Mouse (Mus musculus) lung, postnatal 0 days (tissue): ENCODE results near the gene 0610030E20Rik. TPM values are rescaled to one million over a fixed set of nuclear protein-coding genes. Genes with fewer than 3 reads are reported as not detected.
A peak's percentile ranks its signal among the peaks of the same experiment; 100 is the strongest.

Experiments
- ATAC-seq: fragments of 200-750 bp; cut with Nextera tagmentation; 2 replicates; pipeline ENCODE4 v1.8.0; 2017; ENCODE audit warnings: moderate library complexity
- DNase-seq: peaks from one replicate; pipeline ENCODE4 v3.0.0-alpha.2; 2016; ENCODE audit warnings: low spot score
- H3K27ac ChIP-seq: fragments of 300-500 bp; sonication (generic); 2 replicates; pipeline ENCODE4 v1.5.1; 2014; ENCODE audit warnings: antibody characterized with exemption, mild to moderate bottlenecking, low read length, mixed read lengths
- H3K27me3 ChIP-seq: fragments of 300-500 bp; sonication (generic); replicated peaks from 2 replicates; pipeline ENCODE4 v1.6.1; 2014; ENCODE audit warnings: low read length, mixed read lengths; ENCODE audit not compliant: insufficient read depth
- H3K36me3 ChIP-seq: fragments of 300-500 bp; sonication (generic); 2 replicates; pipeline ENCODE4 v1.6.1; 2014; ENCODE audit warnings: low read length, mixed read lengths; ENCODE audit not compliant: insufficient read depth
- H3K4me1 ChIP-seq: fragments of 300-500 bp; sonication (generic); 2 replicates; pipeline ENCODE4 v1.6.1; 2014; ENCODE audit warnings: antibody characterized with exemption, low read depth, low read length, mixed read lengths; ENCODE audit not compliant: insufficient read depth
- H3K4me2 ChIP-seq: fragments of 300-500 bp; sonication (generic); replicated peaks from 2 replicates; pipeline ENCODE4 v1.6.1; 2014; ENCODE audit warnings: low read depth, mild to moderate bottlenecking, low read length, moderate library complexity, mixed read lengths
- H3K4me3 ChIP-seq: fragments of 300-500 bp; sonication (generic); 2 replicates; pipeline ENCODE4 v1.5.1; 2014; ENCODE audit warnings: low read depth, low read length
- H3K9ac ChIP-seq: fragments of 300-500 bp; sonication (generic); replicated peaks from 2 replicates; pipeline ENCODE4 v1.6.1; 2014; ENCODE audit warnings: low read depth, mild to moderate bottlenecking
- H3K9me3 ChIP-seq: fragments of 300-500 bp; sonication (generic); 2 replicates; pipeline ENCODE4 v1.6.1; 2016; ENCODE audit warnings: low read length, mixed read lengths
- CTCF ChIP-seq: IDR thresholded peaks from 2 replicates; pipeline ENCODE4 v1.5.1; 2016; ENCODE audit warnings: antibody characterized with exemption, mild to moderate bottlenecking
- EP300 ChIP-seq: IDR thresholded peaks from 2 replicates; pipeline ENCODE4 v1.6.1; 2016; ENCODE audit warnings: antibody characterized with exemption, mild to moderate bottlenecking, control low read depth
- WGBS: fragments of 180-500 bp; shearing (Covaris S2); extraction: QIAGEN DNeasy Blood & Tissue Kit; methylation state at CpG from one replicate; pipeline ENCODE4 v1.1.7; 2014; 5-methylcytosine and 5-hydroxymethylcytosine counted together
- polyA plus RNA-seq: library from polyadenylated mRNA; unstranded; fragments of >200 nt; fragmentation: Nextera tagmentation; extraction: Ambion mirVana; gene quantifications from 2 replicates; pipeline ENCODE4 v1.2.1, GENCODE M21; 2015

The 0610030E20Rik gene
- polyA plus RNA-seq, 1 experiment from 2014 or later = 23.0 TPM

DNA sequence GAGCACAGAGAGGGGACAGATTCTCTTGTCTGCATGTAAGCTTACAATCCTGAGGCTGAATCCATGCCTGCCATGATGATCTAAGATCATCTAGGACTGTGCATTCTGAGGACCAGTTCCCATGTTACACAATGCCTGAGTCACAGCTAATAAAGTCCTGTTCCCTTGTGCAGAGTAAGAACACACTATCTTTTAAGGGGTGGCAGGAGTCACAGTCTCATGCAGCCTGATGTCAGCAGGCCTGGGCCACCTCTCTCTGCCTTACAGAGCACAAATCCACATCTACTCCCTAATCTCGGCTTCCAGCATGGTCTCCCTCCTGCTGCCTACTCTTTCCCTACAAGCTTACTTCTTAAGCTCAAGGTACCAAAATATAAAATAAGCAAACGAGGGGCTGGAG is 31.7 kb upstream of the 0610030E20Rik start:
- 76% methylated on average over 2 of the region's 2 CpGs for WGBS
- H3K27me3 ChIP-seq = no peaks in the 10 kb centered on the region
- no peaks in the 10 kb centered on the region for H3K4me1 ChIP-seq
- no peak overlapping the region for H3K9ac ChIP-seq
- peak overlapping the region; percentile 26; the same call in 1 of the 2 replicates for H3K27ac ChIP-seq
- TF ChIP-seq EP300 (no peak; the same call in 1 of the 2 replicates), CTCF (no peak)
- H3K4me3 ChIP-seq = no peak overlapping the region
- H3K4me2 ChIP-seq = no peak overlapping the region
- peak; percentile 13 for ATAC-seq
- DNase-seq = no peak
- no peaks in the 10 kb centered on the region for H3K9me3 ChIP-seq
- peaks cover 25% of the 10 kb centered on the region for H3K36me3 ChIP-seq

DNA sequence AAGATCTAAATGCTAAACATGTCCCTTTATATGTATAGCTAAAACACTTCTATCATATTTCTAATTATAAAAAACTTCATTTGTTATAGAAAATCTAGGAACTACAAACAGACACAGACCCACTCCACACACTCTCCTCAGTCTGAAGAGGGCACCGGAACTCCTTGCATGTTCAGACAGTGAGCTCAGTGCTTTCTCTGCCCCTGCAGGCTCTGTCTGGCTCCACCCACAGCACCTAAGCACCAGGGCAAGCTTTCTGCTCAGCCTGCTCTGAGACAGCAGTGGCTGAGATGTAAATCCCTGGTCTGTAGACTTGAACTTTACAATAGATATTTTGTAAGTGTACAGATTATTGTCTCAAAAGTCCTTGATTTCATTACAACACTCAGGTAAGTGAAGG is 31.1 kb upstream of the 0610030E20Rik start:
- no peaks in the 10 kb centered on the region for H3K9me3 ChIP-seq
- ATAC-seq (peak; percentile 72), DNase-seq (peak; percentile 65)
- 51% methylated on average over 1 of the region's 1 CpGs for WGBS
- no peak overlapping the region for H3K4me3 ChIP-seq
- no peak overlapping the region for H3K4me2 ChIP-seq
- H3K4me1 ChIP-seq = no peaks in the 10 kb centered on the region
- peaks cover 31% of the 10 kb centered on the region for H3K36me3 ChIP-seq
- TF ChIP-seq CTCF (no peak), EP300 (peak; percentile 27; the same call in 1 of the 2 replicates)
- H3K27me3 ChIP-seq = no peaks in the 10 kb centered on the region
- H3K27ac ChIP-seq = 0 out of 2 replicates have a peak overlapping the region, but pooled peaks have one; percentile 26
- no peak overlapping the region for H3K9ac ChIP-seq

GRCm38 (mm10) chr6:72318440-72318839 is 28.7 kb upstream of the 0610030E20Rik start:
- 92% methylated on average over 4 of the region's 5 CpGs for WGBS
- Histone ChIP-seq H3K36me3 (peaks cover 40% of the 10 kb centered on the region), H3K4me2 (no peak overlapping the region), H3K9ac (no peak overlapping the region), H3K9me3 (no peaks in the 10 kb centered on the region), H3K27ac (no peak overlapping the region), H3K27me3 (no peaks in the 10 kb centered on the region), H3K4me3 (no peak overlapping the region), H3K4me1 (no peaks in the 10 kb centered on the region)
- DNase-seq (no peak), ATAC-seq (no peak)
- TF ChIP-seq CTCF = no peak
- no peak for TF ChIP-seq EP300

DNA sequence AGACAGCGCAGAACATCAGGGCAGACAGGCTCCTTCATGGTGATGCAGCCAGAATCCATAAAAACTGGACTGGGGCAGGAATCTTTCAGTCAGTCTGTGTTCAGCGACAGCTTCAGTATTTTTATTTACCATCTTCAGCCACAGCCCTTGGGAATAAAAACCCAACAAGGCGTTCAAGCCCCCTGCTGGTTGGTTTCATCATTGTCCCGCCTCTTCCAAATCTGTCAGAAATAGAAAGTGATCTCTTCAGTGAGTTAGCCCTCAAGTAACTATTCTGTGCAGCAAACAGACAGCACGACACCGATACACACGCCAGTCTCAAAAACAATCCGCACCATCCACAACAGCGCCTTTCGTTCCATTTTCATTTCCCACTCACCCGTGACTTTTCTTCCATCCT is 28.1 kb upstream of the 0610030E20Rik start:
- ATAC-seq = no peak
- Histone ChIP-seq H3K9ac (no peak overlapping the region), H3K4me1 (no peaks in the 10 kb centered on the region), H3K4me3 (no peak overlapping the region), H3K27me3 (no peaks in the 10 kb centered on the region), H3K27ac (no peak overlapping the region), H3K9me3 (no peaks in the 10 kb centered on the region), H3K4me2 (no peak overlapping the region), H3K36me3 (peaks cover 44% of the 10 kb centered on the region)
- peak; percentile 76 for DNase-seq
- WGBS = 73% methylated on average over 11 of the region's 11 CpGs
- no peak; the same call in 1 of the 2 replicates for TF ChIP-seq EP300
- peak; percentile 75 for TF ChIP-seq CTCF

- Histone ChIP-seq H3K27ac (no peak overlapping the region), H3K9me3 (no peaks in the 10 kb centered on the region), H3K36me3 (peaks cover 55% of the 10 kb centered on the region), H3K9ac (no peak overlapping the region), H3K4me1 (no peaks in the 10 kb centered on the region), H3K4me2 (no peak overlapping the region), H3K27me3 (no peaks in the 10 kb centered on the region), H3K4me3 (no peak overlapping the region)
- WGBS = 92% methylated on average over 3 of the region's 3 CpGs
- TF ChIP-seq CTCF (no peak), EP300 (no peak)
- DNase-seq (no peak), ATAC-seq (no peak)
Measured at GRCm38 (mm10) chr6:72322936-72323335, 24.2 kb upstream of the 0610030E20Rik start.

- Histone ChIP-seq H3K9ac (no peak overlapping the region), H3K9me3 (no peaks in the 10 kb centered on the region), H3K27me3 (no peaks in the 10 kb centered on the region), H3K4me2 (no peak overlapping the region), H3K4me1 (no peaks in the 10 kb centered on the region), H3K36me3 (peaks cover 54% of the 10 kb centered on the region), H3K4me3 (no peak overlapping the region), H3K27ac (no peak overlapping the region)
- ATAC-seq (no peak), DNase-seq (no peak)
- WGBS = 82% methylated on average over 6 of the region's 6 CpGs
- TF ChIP-seq CTCF = no peak
Measured at GRCm38 (mm10) chr6:72323786-72324508, 23.2 kb upstream of the 0610030E20Rik start.

DNA sequence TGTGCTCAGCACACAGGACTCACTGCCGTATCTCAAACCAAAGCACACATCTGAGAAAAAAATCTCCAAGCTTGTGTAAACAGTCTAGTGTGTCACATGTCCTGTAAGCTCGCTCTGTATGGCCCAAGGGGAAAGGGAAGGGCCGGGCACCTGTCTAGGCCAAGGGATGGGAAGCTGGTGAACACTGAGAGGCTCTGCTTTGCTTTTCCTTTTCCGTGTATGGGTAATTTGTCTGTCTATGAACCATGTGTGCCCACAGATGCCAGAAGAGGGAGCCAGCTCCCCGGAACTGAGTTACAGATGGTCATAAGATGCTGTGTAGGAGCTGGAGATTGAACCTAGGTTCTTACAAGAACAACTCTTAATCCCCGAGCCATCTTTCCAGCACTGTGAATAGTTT is 20.8 kb upstream of the 0610030E20Rik start:
- peak; percentile 72 for TF ChIP-seq CTCF
- no peak for TF ChIP-seq EP300
- H3K9me3 ChIP-seq = no peaks in the 10 kb centered on the region
- peak; percentile 68 for DNase-seq
- no peak overlapping the region for H3K4me2 ChIP-seq
- H3K4me1 ChIP-seq = no peaks in the 10 kb centered on the region
- H3K27ac ChIP-seq = no peak overlapping the region
- H3K36me3 ChIP-seq = peaks cover 42% of the 10 kb centered on the region
- 54% methylated on average over 6 of the region's 6 CpGs for WGBS
- no peak overlapping the region for H3K4me3 ChIP-seq
- no peaks in the 10 kb centered on the region for H3K27me3 ChIP-seq
- no peak overlapping the region for H3K9ac ChIP-seq
- peak; percentile 71 for ATAC-seq
